Mouse (Mus musculus) cerebellum, adult 9-11 months (tissue): ENCODE data around the gene Dnmt1.

Source experiments
- DNase-seq: peaks from one replicate; pipeline ENCODE4 v3.0.0; 2022

Gene Dnmt1

DNA sequence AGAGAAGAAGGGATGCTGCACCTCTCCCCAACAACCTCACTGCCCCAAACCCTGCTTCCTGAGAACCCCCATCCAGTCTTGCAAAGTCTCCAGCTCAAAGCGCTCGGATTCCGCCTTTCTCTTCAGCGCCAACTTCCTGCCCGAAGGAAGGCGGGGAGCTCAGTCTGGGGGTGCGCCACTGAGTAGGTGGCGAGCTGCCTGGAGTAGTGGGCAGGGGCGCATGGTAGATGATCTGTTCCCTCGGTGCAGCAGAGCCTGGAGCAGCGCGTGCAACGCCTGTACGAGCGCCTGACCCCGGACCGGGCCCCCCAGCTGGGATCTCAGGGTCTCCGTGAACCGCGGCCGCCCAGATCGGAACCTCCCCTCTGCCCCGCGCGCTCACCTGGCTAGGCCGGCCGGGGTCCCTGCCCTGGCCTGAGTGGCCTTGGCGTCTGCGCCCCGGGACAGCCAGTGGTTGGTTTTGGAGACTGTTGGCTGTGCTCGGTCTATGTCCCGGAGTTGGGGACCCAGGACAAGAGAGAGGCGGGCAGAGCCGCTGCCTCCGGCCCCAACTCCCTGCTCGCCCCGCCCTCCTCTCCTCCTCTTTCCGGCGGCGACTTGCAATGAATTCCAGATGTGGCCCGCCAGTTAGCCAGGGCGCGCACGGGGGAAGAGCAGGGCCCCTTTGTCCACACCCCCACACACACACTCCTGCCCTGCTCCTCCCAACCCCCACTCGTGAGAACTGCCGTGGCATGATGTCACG, 16.7 kb upstream of the Dnmt1 start, which contains the start of gene S1pr2:
Gene S1pr2, minus strand, starts transcription at position 566 of the 745 bp plus-strand sequence.
- DNase-seq, result no peak

DNA sequence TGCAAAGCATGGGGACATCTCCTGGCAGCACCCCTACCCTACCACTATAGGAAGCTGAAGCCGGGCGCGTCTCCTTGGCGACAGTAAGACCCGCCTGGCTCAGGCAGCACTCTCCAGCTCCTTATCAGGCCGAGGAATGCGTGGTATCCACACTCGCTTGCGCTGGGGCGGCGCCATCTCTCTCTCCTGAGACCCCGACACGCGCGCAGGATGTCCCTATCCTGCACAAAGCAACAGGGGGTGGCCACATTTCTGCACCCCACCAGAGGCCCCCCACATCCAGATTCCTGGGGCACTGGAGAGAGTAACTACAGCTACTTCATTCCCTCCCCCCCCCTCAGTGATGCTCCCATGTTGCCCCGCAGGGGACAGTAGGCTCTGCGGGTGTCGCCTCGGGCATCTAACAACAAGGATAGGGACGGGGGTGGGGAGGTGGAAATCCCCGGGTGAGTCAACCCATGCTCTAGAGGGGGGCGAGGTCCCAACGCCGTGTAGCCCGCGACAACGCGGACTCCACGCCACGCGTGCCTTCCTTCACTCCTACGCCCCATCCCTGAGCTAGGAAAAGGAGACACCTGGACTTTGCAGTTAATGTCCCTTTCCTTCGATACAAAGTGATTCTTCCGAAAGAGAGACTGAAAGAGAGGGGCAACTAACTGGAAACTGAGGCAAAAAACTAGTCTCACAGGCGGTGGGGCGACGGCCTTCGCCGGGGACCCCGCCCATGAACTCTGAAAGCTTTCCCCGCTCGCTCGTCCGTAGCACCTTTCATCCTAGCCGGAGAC, 15.9 kb upstream of the Dnmt1 start:
- no peak for DNase-seq

DNA sequence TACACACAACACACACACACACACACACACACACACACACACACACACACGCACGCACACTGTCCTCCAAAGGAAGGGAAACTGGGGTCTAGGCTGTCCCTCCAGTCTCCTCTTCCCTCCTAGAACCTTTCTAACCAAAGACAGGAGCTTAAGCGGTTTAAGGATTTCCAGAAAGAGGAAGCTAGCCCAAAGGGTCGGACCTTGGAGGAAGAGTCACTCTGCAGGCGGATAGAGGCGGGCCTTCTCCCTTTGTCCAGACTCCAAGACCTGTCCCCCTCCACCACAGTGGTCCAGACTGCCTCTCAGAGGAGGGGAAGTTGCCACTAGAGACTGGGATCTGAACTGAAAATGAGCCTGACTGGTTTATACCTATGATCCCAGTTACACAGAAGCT, 14.0 kb upstream of the Dnmt1 start:
- no peak for DNase-seq

DNA sequence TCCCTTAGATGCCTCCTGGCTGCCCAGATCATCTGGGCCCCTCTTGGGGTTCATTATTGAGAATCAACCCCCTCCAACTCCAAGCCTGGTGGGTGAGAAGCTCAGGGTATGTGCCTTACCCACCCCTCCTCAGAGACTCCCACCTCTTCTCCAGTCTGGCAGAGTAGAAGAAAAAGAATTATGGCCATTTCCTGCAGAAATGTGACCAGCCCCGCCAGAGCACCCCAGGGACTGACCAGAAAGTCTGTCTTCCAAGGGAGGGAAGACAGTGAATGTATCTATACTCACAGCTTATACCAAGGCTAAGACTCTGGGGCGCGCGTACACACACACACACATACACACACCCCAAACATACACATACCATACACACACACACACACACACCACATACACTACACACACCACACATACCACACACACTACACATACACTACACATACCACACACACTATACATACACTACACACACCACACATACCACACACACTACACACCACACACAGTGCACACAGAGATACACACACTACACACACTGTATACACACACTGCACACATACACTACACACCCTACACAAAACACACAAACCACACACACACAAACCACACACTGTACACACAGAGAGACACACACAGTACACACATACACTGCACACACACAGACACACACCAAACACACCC, 13.5 kb upstream of the Dnmt1 start:
- DNase-seq, result no peak

DNA sequence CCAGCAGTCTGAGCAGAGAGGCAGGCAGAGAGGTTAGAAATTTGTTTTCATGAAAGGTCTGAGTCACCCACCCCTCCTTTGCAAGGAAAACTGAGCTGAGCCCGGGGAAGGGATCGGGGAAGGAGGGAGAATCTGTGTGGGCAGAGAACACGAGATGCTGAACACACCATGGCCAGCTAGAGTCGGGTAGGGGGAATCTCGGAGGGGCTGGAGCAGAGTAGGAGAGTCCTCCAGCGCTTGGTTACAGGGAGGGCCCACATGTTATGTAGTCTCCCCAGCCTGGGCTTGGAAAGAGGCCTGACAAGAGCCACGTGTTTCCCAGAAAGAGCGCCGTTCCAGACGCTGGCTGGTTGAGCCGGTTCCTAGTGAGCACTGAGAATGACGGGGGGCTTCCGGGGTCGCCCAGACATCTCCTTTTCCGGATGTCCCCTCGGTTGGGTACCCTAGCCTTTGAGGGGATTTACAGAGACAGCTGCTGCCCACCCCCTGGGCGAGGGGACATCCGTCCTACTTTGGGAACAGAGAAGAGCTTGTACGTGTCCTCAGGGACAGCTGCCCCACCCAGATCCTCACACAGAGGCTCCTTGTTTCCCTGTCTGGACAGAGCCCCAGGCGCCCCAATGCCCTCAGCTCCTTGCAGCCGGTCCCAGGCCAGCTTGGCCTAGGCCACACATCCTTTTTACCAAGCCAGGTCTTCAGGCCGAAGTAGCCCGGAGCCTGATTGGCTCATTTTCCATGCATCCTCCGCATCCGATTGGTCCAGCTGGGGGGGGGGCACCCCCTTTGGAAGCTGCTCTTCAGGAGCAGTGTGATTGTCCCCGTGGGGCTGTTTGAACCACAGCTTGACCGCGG, 12.7 kb upstream of the Dnmt1 start:
- DNase-seq, result peak; percentile 57

DNA sequence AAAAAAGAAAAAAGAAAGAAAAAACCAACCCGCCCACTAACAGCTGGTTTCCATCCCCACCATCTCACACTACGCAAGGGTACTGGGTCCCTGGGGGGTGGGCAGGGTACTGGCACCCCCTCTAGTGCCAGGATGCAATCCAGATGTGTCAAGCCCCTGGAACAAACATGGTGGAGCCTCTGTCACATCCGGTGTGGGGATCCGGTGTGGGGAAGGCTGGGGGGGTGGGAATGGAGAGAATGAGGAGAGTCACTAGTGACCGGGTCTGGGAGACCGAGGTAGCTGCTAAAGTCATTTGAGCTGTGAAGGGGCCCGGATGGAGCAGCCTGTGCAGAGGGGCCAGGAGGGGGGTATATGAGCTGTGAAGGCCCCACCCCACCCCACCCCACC, 12.1 kb upstream of the Dnmt1 start:
- DNase-seq, result no peak

DNA sequence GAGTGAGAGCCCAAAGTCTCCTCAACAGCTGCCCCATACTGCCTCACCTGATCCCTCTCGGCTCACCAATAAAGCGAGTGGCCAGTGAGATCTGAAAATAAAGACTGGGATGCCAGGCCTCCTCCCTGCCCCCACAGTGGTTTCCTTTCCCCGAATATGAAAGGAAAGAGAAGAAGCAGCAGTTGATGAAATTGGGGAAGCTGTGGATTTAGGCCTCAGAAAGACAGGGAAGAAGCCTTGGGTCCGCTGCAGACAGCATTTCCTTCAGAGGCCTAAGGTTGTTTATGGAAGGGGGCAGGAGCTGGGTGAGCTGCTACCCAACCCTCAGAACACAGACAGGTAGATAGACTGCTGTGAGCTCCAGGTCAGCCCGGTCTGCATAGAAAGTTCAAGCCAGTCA, 7.1 kb upstream of the Dnmt1 start:
- DNase-seq, result no peak

DNA sequence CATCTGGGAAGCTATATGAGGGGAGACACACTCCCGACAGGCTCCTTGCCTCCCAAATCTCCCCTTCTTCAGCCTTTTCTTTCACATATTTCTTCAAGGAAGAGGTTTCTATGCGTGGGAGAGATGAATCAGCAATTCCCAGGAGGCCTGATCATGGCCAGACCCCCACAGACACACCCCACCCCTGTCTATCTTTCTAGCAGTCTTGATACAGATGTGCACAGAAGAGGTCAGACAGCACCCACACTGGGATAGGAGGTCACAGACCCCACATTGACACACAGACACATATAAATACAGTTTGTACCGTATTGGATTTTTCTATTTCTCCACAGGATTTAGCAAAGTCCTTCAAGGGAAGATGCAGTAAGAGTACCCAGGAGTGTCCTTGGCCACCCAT, 6.3 kb upstream of the Dnmt1 start:
- DNase-seq, result no peak

DNA sequence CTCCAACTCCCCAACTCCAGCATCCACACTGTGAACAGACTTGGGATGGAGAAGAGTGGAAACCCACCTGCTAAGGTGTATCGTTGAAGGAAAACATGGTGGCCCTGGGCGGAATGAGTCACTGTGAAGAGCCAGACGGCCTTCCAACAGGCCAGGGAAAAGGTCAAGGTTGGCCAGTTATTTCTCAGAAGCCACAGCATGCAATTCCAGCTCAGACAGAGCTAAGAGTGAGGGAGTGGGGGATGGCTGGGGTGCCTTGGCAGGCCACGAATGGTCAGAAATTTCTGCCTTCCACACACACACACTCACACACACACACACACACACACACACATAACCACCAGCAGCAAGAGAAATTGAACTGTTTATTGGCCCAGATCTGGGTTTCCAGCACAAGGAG, 5.9 kb upstream of the Dnmt1 start:
- no peak for DNase-seq

DNA sequence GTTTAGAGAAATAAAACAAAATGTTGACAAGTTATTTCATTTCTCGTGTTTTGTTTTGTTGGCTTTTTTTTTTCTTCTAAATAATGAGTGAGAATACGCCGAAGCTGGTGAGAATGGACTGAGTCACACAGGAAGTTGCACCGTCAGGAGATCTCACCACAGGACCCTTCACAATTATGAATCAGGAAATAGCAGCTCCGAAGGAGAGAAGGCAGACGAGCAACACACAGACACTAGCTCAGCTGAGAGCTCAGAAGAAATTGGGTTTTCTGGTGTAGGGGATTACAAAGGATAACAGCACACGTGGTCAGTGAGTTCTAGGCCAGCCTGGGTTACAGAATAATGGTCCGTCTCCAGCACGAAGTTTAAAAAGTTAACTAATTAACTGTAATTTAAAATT, 1.9 kb upstream of the Dnmt1 start:
- no peak for DNase-seq

DNA sequence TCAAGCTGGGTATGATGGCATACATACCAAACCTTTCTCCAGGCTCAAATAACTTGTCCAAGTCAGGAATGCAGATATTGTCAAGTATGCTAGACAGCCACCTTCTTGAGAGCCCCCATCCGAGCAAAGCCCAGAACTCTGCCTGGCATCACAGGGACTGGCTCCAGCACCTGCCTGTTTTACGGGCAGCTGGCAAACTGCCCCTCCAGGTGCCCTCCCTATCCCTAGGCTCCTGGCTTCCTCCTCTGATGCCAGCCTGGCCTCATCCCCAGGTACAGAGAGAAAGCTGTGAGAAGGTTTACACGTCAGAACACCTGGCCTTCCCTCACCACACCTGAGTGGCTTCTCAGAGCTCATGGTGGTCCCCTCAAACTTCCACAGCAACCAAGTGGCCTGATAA, 2.7 kb downstream of the Dnmt1 start:
- no peak for DNase-seq

DNA sequence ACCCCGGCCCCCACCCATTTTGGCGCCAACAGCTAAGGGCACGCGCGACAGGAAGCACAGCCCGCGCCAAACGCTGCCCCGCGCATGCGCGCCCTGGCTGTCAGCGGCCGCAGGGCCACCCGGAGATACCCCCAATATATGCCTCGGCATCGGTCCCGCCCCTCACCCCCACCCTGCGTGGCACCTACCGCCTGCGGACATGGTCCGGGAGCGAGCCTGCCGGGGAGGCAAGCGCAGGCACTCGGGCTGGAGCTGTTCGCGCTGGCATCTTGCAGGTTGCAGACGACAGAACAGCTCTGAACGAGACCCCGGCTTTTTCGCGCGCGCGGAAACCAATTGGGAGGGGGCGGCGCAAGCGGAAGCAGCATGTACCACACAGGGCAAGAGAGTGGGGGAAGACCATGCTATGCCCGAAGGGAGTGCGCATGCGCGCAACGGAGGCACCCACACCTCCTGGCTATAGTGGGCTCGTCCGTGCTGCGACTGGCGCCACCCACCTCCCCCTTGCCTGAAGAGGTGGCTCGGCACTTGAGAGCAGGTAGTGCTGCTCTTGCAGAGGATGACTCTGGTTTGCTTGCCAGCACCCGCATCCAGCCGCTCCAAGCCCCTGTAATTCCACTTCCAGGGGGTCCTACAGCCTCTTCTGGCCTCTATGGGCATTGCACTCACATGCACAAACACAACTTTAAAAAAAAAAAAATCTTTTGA, 7.0 kb downstream of the Dnmt1 start:
- peak; percentile 99 for DNase-seq

DNA sequence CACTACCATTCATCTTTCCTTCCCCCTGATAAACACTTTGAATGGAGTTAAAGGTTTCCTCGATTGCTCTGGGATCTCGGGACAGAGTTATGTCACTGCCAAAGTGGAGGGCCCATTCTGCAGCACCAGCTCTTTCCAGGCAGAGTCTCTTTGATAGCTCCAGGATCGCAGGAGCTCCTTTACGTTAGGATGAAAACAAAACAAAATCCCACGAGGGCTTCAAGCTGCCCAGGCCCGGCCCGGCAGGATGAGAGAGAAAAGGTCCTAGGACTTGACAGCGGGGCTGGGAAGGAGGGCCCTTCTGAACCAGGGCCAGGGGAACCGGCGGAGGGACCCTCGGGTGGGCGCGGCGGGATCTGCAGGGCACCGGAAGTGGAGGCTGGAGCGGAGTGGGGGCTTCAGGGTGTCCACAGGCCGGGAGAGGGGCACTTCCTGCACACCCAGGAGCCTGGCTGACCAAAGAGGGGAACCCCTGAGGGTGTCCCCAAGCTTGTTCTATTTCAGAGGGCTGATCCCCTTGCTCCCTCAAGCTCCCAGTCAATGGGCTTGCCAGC, 7.6 kb downstream of the Dnmt1 start:
- DNase-seq, result no peak

DNA sequence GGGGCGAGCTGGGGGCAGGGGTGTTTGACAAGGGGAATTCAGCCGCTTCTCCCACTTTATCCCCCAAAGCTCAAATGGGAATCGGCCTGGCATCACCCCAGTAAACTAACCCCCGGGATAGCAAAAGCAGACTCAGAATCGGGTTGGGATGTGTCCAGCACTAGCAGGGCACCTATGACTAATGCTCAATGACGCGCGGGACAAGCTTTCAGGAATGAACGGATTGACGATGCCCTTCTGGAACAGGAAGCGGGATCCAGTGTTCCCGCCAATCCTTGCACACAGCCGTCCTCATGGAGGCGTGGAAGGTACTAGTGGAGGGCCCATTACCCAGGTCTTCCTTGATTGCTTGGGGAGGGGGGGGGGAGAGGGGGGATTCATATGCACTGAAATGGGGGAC, 8.2 kb downstream of the Dnmt1 start:
- DNase-seq, result peak; percentile 64

DNA sequence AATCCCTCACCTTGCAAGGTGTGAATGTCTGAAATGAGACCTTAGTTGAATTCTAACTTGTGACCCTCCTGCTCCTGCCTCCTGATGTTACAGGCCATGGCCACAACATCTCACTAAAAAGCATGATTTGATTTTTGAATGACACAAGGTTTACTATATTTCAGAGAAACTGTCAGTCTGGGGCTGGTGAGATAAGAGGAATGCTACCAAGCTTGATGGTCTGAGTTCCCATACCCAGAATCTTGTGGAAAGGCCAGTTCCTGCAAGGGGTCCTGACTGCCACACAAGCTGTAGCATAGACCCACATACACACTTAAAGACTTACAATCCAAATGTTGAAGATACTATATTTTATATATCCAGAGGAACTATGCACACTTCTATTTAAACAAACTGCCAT, 9.3 kb downstream of the Dnmt1 start:
- DNase-seq, result no peak

DNA sequence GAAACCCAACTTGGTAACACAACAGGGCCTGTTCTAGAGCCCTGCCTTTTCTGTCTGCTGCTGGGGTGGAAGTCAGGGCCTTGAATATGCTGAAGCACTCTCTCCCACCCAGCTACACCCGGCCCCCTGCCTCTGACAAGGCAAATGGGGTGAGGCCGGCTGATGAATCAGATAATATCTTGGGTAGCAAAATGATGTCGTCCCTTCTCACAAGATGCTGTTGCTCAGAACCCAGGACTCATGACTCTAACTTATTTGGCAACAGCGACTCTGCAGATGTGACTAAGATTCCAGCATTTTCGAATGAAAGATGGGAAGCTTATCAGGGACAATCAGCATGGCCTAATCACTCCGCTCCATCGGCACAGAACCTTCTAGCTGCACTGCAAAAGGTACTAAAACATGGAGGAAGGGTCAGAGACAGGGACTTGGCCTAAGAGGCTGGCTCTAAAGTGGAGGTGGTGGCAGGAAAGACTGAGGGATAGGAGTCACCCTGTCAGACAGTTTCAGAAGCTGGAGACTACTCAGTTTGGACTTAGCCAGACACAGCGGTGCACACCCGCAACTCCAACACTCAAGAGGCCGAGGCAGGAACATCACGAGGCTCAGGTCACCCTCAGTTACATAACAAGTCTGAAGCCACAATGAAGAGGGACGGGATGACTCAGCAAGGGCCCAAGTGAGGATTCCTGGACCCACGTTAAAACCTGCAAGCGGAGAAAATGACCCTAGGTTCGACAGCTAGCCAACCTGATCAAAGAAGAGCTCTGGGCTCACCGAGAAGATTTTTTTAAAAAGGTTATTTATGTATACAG, 13.4 kb downstream of the Dnmt1 start:
- DNase-seq, result no peak

DNA sequence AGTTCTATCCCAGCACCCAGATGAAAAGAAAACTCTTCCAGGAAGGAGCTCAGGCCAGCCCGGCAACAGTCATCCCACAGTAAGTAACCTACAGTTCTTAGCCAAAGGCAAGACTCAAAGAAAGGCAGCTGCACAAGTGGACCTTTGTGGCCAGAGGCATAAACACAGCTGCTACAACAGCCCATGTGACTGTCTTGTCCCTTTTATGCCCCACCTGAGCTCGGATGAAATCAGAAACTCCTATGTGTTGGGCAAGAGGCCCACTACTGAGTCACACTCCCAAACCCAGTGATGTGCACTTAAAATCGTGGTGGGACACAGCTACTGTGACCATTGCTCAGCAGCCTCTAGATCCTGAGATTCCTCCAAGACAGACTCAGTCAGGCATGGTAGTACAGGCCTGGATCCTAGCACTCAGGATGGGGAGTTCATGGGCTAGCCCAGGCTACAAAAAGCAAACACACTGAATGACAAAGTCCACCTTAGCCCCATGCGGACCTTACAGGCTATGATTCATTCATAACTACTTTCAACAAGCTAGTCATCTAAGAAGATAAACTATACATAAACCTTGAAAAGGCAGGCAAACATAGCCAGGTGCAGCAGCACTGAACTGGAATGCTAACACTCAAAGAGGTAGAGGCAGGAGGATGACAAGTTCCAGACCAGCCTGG, 14.9 kb downstream of the Dnmt1 start:
- no peak for DNase-seq

DNA sequence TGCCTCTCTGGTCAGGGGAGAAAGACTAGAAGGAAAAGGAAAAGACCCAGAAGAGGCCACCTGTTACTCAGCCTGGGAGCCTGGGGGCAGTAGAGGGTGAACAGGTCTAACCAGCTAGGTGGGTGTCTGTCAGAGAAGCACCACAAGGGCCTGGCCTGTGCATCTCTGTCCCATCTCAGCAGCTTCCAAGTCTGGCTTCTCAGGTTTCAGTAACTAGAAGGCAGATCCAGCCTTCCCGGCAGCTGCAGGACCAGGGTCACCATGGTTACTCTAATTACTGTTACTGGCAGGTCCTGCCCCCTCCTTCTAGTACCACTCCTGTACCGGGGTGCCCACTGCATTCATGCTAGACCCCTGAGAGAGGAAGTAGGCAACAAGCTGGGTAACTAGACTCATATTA, 15.8 kb downstream of the Dnmt1 start:
- no peak for DNase-seq

DNA sequence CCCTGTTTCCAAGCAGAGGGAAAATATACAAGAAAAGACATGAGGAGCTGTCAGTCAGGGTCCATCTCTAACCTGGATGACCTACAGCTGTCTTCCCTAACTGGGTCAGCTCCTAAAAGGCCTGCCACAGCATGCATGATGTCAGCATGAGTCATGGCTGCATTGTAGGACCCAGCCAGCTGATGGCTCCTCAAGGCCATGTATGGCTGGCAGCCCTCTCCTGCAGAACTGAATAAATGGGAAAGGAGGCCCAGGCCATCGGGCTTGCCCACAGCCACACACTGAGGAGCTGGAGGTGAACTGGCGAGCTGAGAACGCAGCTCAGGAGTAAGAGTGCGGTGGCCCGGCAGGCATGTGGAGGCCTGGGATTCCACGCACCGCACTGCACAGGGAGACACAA, 16.3 kb downstream of the Dnmt1 start:
- no peak for DNase-seq

DNA sequence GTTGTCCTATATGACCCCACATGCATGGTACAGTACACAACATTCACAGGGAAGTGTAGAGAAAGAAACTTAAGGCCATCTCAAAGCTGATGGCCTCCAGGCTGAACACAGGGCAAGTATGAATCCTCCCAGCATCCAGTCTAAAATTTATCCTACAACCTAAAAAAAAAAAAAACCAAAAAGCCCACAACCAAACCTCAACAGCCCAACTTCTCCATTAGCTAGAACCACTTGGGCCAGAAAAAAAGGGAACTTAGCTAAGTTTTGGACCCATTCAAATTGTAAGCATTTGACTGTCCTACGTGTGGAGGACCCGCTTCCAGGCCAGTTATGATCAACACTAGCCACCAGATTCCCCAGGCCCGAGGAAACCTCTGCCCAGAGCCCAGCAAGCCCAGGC, 36.4 kb downstream of the Dnmt1 start:
- DNase-seq, result no peak

DNA sequence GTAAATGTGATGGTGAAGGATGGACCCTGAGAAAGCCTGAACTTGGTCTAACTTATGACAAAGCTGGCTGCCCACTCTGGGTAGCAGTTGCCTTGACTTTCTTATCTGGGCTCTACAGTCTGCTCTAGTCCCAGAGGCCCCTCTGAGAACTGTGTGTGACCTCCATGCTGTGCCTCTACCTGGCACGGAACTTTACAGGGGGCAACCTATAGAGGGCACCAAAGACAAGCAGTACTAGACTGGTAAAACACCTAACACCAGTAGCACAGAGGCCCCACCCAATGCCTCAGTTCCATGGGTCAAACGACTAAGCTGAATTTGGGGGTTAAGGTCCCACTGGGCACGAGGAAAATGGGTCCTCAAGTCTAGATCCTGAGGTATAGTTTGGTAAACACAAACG, 43.5 kb downstream of the Dnmt1 start:
- no peak for DNase-seq
